ENCODE assay signal across 8 mouse cellular contexts in the genomic region with DNA sequence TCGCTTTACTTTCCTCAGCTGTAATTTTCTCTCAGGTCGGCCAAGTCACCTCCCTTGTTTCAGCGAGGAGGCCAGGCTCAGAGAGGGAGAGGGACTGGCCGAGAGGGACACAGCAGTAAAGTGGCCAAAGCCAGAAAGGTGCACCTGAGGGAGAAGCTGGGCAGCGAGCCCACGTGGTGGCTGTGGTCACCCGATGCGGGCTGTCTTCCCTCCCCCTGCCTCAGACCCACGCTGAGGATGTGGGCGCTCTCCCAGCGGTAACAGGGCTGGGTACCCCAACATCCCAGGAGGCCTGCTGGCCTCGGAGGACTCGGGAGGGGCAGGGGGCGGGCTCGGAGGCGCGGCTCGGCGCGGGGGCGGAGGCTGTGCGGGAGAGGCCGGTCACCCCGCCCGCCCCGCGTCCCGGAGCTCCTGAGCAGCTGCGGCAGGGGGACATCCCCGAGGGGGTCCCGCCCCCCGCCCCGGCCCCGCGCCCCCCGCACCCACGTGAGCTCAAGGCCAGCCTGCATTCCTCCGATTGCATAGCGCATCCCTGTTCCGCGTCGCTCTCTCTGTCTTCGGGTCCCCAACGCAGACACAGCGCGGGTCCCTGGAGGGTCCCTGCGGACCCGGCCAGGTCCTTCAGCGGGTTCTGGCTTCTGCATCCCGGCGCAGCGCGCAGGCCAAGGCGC. TPM values are rescaled to one million over a fixed set of nuclear protein-coding genes. Genes with fewer than 3 reads are reported as not detected.
DNase-seq lines count a peak whose midpoint lies in the region; ATAC-seq and TF ChIP-seq lines count a peak whose summit lies in the region.

A gene (plus strand): TSS at position 516 of the 671 bp plus-strand sequence.

- no peaks in the 10 kb centered on the region for H3K9me3 ChIP-seq in forebrain, embryonic 12.5 days
- H3K9me3 ChIP-seq in hindbrain, postnatal 0 days (ENCODE audit: low read length) = no peaks in the 10 kb centered on the region
- H3K9me3 ChIP-seq in limb, embryonic 10.5 days (replicated peaks) = no peaks in the 10 kb centered on the region
- H3K9me3 ChIP-seq in midbrain, embryonic 13.5 days = no peaks in the 10 kb centered on the region

- TF ChIP-seq CTCF in brain, embryonic 14.5 days (IDR thresholded peaks at IDR 0.05; ENCODE audit: borderline replicate concordance, extremely low read depth, insufficient read depth, insufficient read length) = no peak
- TF ChIP-seq CTCF in hindbrain, postnatal 0 days (IDR thresholded peaks at IDR 0.05; ENCODE audit: low read depth) = no peak

- DNase-seq in CD4-positive, CD25-positive, alpha-beta regulatory T cell, adult 2 months (ENCODE audit: low read depth, low spot score) = peak; percentile 1
- DNase-seq in brain, embryonic 14.5 days (ENCODE audit: low read depth) = peak; percentile 38
- peak; percentile 49 for DNase-seq in hindbrain, postnatal 0 days (ENCODE audit: low spot score)
- peak; percentile 49 for DNase-seq in limb, embryonic 10.5 days (ENCODE audit: low spot score)
- DNase-seq in testis, postnatal 10 days (ENCODE audit: low spot score) = peak; percentile 78

- under 1% methylated on average over 25 of the region's 54 CpGs for WGBS in forebrain, embryonic 12.5 days
- WGBS in hindbrain, postnatal 0 days = under 1% methylated on average over 45 of the region's 54 CpGs
- WGBS in limb, embryonic 10.5 days = 1% methylated on average over 46 of the region's 54 CpGs
- under 1% methylated on average over 53 of the region's 54 CpGs for WGBS in midbrain, embryonic 13.5 days

- peaks cover 13% of the 10 kb centered on the region for H3K4me1 ChIP-seq in forebrain, embryonic 12.5 days
- no peaks in the 10 kb centered on the region; the same call in 1 of the 2 replicates for H3K4me1 ChIP-seq in hindbrain, postnatal 0 days (ENCODE audit: insufficient read depth, low read length)
- peaks cover 11% of the 10 kb centered on the region for H3K4me1 ChIP-seq in limb, embryonic 10.5 days
- peaks cover 16% of the 10 kb centered on the region for H3K4me1 ChIP-seq in midbrain, embryonic 13.5 days (replicated peaks)

- H3K27me3 ChIP-seq in forebrain, embryonic 12.5 days = no peaks in the 10 kb centered on the region
- no peaks in the 10 kb centered on the region for H3K27me3 ChIP-seq in hindbrain, postnatal 0 days (ENCODE audit: insufficient read depth, low read length)
- peaks cover 31% of the 10 kb centered on the region for H3K27me3 ChIP-seq in limb, embryonic 10.5 days (ENCODE audit: low read depth, poor library complexity, severe bottlenecking)
- no peaks in the 10 kb centered on the region for H3K27me3 ChIP-seq in midbrain, embryonic 13.5 days

- ATAC-seq in CD4-positive, CD25-positive, alpha-beta regulatory T cell, adult 4 months = no peak
- peak; percentile 80 for ATAC-seq in forebrain, embryonic 12.5 days (ENCODE audit: low FRiP score)
- peak; percentile 79 for ATAC-seq in hindbrain, postnatal 0 days
- peak; percentile 85 for ATAC-seq in midbrain, embryonic 13.5 days

- peak within 1 kb of the TSS; percentile 98 for H3K4me2 ChIP-seq in forebrain, embryonic 12.5 days
- peak within 1 kb of the TSS; percentile 95 for H3K4me2 ChIP-seq in hindbrain, postnatal 0 days (ENCODE audit: low read depth, low read length)
- peak within 1 kb of the TSS; percentile 94 for H3K4me2 ChIP-seq in midbrain, embryonic 13.5 days (replicated peaks)

- H3K4me3 ChIP-seq in forebrain, embryonic 12.5 days (replicated peaks) = peak within 1 kb of the TSS; percentile 67
- peak within 1 kb of the TSS; percentile 66 for H3K4me3 ChIP-seq in hindbrain, postnatal 0 days (ENCODE audit: low read length)
- H3K4me3 ChIP-seq in limb, embryonic 10.5 days = peak within 1 kb of the TSS; percentile 73
- peak within 1 kb of the TSS; percentile 62 for H3K4me3 ChIP-seq in midbrain, embryonic 13.5 days (replicated peaks)

- no peak within 1 kb of the TSS for H3K27ac ChIP-seq in forebrain, embryonic 12.5 days
- peak within 1 kb of the TSS; percentile 70 for H3K27ac ChIP-seq in hindbrain, postnatal 0 days
- H3K27ac ChIP-seq in limb, embryonic 10.5 days = peak within 1 kb of the TSS; percentile 70
- peak within 1 kb of the TSS; percentile 27; the same call in 1 of the 2 replicates for H3K27ac ChIP-seq in midbrain, embryonic 13.5 days

- H3K36me3 ChIP-seq in forebrain, embryonic 12.5 days (replicated peaks) = no peaks in the 10 kb centered on the region
- no peaks in the 10 kb centered on the region for H3K36me3 ChIP-seq in hindbrain, postnatal 0 days (ENCODE audit: insufficient read depth, low read length)
- no peaks in the 10 kb centered on the region for H3K36me3 ChIP-seq in limb, embryonic 10.5 days
- no peaks in the 10 kb centered on the region for H3K36me3 ChIP-seq in midbrain, embryonic 13.5 days

- H3K9ac ChIP-seq in forebrain, embryonic 12.5 days = peak within 1 kb of the TSS; percentile 78
- peak within 1 kb of the TSS; percentile 72 for H3K9ac ChIP-seq in hindbrain, postnatal 0 days (replicated peaks; ENCODE audit: low read length)
- peak within 1 kb of the TSS; percentile 74 for H3K9ac ChIP-seq in midbrain, embryonic 13.5 days (replicated peaks)

- no peak for TF ChIP-seq POLR2A in brain, embryonic 14.5 days (IDR thresholded peaks at IDR 0.05; ENCODE audit: borderline replicate concordance, extremely low read depth, insufficient read depth, insufficient read length, poor library complexity, severe bottlenecking)

RNA-seq across cellular contexts. Expression of the gene that starts here (rescaled TPM):
- polyA plus RNA-seq in CD4-positive, CD25-positive, alpha-beta regulatory T cell, adult 4 months (2017; shearing (Covaris generic)) = not detected
- 12.9 and 18.2 TPM in 2 replicates for polyA plus RNA-seq in brain, embryonic 14.5 days (2012; rRNA removed)
- polyA plus RNA-seq in forebrain, embryonic 12.5 days (2016; fragmentation: Nextera tagmentation; extraction: Ambion mirVana) = 1.7 and 1.8 TPM in 2 replicates
- 79.2 and 80.1 TPM in 2 replicates for total RNA-seq in hindbrain, postnatal 0 days (2014; rRNA removed)
- 38.8 and 41.3 TPM in 2 replicates for polyA plus RNA-seq in hindbrain, postnatal 0 days (2015; fragmentation: Nextera tagmentation; extraction: Ambion mirVana)
- polyA plus RNA-seq in limb, embryonic 10.5 days (2016; fragmentation: Nextera tagmentation; extraction: Ambion mirVana) = 0.49 and 1.1 TPM in 2 replicates
- 5.0 and 5.3 TPM in 2 replicates for polyA plus RNA-seq in midbrain, embryonic 13.5 days (2015; fragmentation: Nextera tagmentation; extraction: Ambion mirVana)

Comparison
In these comparisons a context has a peak if more than half of its experiments do, and no peak if none do; other contexts are left out.
1. DNase-seq: peak in every context shown above with its lines; median percentile 78 in testis, postnatal 10 days; 49 in hindbrain, postnatal 0 days; 49 in limb, embryonic 10.5 days; 38 in brain, embryonic 14.5 days; 1 in CD4-positive, CD25-positive, alpha-beta regulatory T cell, adult 2 months.